Mouse (Mus musculus) heart, postnatal 4 days (tissue): ENCODE results near the gene Itm2b. TPM values are rescaled to one million over a fixed set of nuclear protein-coding genes. Genes with fewer than 3 reads are reported as not detected.
A peak's percentile ranks its signal among the peaks of the same experiment; 100 is the strongest.

ENCODE experiments used
- DNase-seq: peaks from one replicate; pipeline ENCODE4 v3.0.0; 2021
- total RNA-seq, 2 experiments: library from RNA; stranded (reverse); gene quantifications; 2 replicates each; pipeline ENCODE4 v1.2.3; 2021

Gene Itm2b
- total RNA-seq, 2 experiments from 2014 or later = 441 to 466 TPM

- no peak for DNase-seq
Observed at GRCm38 (mm10) chr14:73394263-73395006, 9.3 kb upstream of the Itm2b start.

DNA sequence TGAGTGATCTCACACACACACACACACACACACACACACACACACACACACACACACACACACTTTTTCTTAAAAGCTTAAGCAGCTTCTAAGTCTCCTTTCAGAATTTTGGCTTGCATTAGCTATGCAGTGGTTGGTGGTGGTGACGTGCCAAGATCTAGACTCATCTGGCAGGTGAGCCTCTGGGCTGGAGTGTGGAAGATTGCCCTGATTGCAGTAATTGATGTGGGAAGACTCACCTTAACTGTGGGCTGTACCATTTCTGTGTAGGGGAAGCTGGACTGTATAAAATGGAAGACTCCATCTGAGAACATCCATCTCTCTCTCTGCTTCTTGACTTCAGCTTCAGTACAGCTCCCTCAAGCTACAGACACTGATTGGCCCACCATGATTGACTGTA, 6.4 kb upstream of the Itm2b start:
- DNase-seq = no peak

- DNase-seq = no peak
Observed at GRCm38 (mm10) chr14:73390196-73390595, 5.1 kb upstream of the Itm2b start.

DNA sequence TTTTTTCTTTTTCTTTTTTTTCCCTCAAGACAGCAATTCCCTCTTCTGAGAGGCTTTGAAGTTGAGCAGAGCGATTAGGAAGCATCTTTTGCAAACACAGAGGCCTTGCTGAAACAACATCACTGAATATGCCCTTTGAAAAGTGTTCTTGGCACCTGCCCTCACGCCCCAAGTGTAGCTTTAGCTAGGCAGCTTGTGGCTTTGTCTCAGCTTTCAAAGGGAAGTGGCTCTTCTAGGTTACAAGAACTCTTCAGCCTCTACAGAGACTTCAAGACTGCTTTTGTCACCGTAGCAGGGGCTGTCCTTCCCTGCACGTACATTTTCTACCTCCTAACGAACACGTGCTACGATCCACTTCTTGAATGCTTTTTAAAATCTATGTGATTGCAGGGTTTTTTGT, 4.0 kb upstream of the Itm2b start:
- DNase-seq = no peak

DNA sequence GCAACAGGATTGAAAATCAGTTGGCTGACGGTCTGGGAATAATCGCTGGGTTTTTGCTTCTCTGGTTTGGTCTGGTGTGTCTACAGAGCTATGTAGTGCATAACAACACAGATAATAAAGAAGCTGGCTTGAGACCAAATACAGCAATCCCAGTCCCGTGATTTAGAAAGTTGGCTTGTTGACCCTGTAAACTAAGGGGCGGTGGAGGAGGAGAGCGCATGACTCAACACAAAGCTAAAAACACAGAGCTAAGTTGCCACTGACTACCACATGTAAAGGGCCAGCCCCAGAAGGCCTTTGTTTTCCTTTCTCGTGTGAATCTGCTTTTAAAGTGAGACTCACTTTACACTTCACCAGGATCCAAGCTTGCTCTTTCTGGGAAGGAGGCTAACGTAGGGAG, 3.5 kb upstream of the Itm2b start:
- DNase-seq = peak; percentile 60

GRCm38 (mm10) chr14:73386493-73386892, 1.4 kb upstream of the Itm2b start:
- DNase-seq = no peak

- no peak for DNase-seq
Observed at GRCm38 (mm10) chr14:73385720-73386374, 758 bp upstream of the Itm2b start.

DNA sequence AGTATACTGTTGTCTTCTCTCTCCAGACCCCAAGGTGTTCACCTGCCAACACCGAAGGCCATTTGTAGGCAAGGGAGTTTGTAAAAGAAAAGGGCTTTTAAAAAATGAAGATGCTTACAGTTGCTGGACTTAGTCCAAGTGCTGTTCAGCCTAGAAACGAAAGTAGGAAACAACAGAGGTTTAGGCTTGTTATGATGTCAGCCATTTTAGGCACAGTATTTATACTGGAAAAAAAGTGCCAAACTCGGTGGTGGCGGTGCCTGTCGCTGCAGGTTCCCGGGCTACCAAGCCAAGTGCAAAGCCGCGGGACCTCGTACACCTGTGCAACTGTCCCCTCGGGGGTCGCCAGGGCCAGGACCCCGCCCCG, 560 bp downstream of the Itm2b start:
- DNase-seq = no peak

- no peak for DNase-seq
Observed at GRCm38 (mm10) chr14:73383746-73384145, 1.3 kb downstream of the Itm2b start.

DNA sequence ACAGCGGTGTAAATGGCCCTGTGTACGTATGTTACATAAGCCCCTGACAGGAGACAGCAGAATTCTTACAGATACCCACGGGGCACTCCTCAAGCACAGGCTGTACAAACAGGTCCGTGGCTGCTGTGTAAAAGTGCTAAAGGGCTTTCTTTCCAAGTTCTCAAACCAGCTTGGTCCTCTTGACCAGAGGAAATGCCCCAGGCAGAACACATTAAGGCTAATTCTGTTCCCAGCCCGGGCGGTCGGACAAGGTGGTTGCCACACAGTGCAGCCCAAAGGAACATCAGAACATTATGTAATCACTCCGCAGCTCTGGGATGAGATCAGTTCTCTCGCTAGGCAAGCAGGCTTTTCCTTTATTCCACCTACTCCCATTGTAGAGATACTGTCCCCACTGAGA, 2.4 kb downstream of the Itm2b start:
- DNase-seq = peak; percentile 37

- DNase-seq = no peak
Observed at GRCm38 (mm10) chr14:73381559-73381958, 3.5 kb downstream of the Itm2b start.

GRCm38 (mm10) chr14:73377804-73378203, 7.3 kb downstream of the Itm2b start:
- DNase-seq = no peak

DNA sequence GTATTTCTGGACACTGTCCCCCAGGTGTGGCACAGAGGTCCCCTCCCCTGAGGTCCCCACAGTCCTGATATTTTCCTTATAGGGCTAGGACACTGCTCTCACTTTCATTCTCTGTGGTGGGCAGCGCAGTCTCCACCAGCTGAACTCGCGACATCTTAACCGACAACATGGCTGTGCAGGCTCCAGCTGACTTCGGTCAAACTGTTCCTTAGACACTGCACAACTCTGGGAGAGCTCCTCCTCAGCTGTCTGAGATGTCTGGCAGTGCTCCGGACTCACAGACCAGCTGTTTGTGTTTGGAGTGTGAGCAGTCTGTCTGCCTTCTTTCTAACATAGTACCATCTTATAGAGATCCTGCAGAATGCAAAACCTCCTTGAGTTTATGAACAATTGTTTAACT, 8.2 kb downstream of the Itm2b start:
- DNase-seq = peak; percentile 40

GRCm38 (mm10) chr14:73375903-73376302, 9.2 kb downstream of the Itm2b start:
- no peak for DNase-seq

GRCm38 (mm10) chr14:73375445-73375844, 9.6 kb downstream of the Itm2b start:
- no peak for DNase-seq

DNA sequence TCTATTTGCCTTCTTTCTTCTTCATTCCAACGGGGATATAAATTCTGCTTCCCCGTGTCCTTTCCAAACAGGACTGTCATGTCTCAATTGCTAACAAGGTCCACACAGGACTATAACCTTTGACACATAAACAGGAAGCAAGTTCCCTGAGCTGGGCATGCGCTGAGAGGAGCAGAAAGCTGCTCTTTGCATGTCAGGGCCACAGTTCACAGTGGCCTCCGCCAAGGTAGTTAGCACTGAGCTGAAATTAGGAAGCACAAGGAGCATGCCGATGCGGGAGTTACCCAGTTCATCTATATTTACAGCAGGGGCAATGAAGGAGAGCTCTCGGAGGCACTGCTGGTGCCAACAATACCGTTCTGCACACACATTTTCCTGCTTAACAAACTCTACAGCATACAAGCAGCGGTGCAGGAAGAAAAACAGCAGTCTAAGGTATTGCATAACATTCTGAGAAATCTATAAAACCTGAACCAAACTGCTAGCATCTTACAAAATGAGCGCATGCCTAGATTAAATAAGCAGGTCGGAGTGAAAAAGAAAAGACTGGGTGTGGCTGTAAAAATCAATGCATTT, 10.7 kb downstream of the Itm2b start:
- DNase-seq = no peak

DNA sequence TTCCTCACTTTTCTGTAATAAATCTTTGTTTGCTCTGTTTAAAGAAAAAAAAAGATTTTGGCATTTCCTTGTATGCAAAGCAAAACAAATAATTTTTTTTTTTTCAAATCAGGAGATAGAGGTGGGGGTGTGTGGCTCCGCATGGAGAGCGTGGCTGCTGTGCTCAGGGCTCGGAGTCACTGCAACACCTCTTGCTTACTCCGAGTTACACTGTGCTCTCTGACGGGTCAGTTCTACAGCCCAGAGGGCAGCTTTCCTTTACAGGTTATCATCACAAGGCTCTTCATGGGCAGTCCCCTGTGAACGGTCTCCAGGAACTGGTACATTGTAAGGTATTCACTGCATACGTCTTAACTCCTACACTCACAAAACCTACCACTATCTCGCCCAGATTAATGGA, 11.5 kb downstream of the Itm2b start:
- DNase-seq = no peak

DNA sequence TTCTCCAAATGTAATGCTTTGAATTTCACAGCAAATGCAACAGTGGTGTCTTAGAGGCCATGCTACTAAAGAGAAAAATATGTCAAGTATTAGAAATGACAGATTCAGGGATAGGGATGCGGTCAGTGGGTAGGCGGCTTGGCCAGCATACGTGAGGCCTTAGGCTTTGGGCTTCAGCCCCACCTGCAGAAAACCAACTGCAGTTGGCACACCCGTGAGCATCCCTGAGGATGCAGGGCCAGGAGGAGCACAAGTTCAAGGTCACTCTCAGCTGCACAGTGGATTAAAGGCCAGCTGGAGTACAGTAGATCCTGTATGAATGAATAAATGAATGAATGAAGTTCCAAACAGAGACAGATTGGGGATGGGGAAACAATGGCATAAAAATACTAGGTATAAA, 12.1 kb downstream of the Itm2b start:
- no peak for DNase-seq

DNA sequence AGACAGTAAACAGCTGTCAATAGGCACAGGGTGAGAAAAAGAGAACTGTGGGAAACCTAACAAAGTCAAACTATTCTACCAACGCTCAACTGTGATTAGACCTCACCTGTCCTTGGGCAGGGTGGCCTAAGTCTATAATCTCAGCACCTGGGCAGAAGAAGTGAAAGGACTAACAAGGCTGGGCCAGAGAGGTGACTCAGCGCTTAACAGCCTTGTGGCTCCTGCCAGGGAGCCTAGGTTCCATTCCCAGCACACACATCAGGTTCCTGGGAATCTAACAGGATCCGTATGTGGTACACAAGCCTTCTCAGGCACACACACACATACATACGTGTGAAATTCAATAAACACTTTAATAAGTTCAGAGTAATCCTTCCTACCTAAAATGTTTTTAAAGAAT, 13.5 kb downstream of the Itm2b start:
- DNase-seq = no peak

- no peak for DNase-seq
Observed at GRCm38 (mm10) chr14:73370695-73371372, 14.3 kb downstream of the Itm2b start.

- no peak for DNase-seq
Observed at GRCm38 (mm10) chr14:73370078-73370670, 14.9 kb downstream of the Itm2b start.

DNA sequence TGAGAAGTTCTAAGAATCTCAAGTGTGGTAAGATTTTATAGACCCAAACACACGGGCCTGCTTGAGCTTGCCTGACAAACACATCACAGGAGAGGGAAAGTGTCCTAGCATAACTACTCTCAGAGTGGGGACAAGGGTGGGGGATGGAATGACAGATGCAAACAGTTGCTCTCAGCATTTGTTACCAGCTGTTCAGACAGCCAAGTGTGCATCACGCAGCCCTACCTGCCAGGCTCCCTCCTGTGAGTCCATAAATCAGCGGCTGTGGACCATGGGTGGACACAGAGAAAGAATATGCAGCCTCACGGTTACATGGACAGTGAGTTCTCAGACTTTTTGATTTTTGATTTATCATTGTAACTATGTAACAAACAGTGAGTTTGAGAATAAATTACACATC, 15.5 kb downstream of the Itm2b start:
- no peak for DNase-seq

DNA sequence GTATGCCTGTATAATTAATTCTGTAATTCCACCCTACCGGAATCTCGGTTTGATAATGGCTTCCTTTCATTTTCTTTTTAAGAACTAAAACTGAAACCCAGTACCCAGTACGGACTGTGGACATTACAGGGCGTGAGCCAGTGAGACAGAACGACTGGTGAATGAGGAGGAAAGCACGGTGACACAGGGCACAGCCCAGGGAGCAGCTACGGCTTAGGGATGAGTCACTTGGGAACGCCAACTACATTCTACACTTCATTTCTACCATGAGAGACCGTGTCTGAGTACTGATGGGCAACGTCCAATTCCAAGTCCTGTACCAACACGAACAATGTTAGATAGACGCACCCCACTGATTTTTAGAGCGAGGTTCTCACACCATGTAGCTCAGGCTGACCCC, 16.1 kb downstream of the Itm2b start:
- DNase-seq = no peak
